Mouse (Mus musculus) embryonic facial prominence, embryonic 15.5 days (tissue): Measurements from ENCODE around the gene Zfp426. TPM values are rescaled to one million over a fixed set of nuclear protein-coding genes. Genes with fewer than 3 reads are reported as not detected.

Experiments
- ATAC-seq: fragments of 200-750 bp; cut with Nextera tagmentation; 2 replicates; pipeline ENCODE4 v1.8.0; 2017; ENCODE audit warnings: low read depth, moderate TSS enrichment; ENCODE audit not compliant: insufficient number of reproducible peaks, low FRiP score, low TSS enrichment
- H3K27ac ChIP-seq: fragments of 300-500 bp; sonication (generic); replicated peaks from 2 replicates; pipeline ENCODE4 v1.5.1; 2015; ENCODE audit warnings: mild to moderate bottlenecking, inconsistent platforms
- H3K27me3 ChIP-seq: fragments of 300-500 bp; sonication (generic); 2 replicates; pipeline ENCODE4 v1.6.1; 2015; ENCODE audit warnings: inconsistent platforms
- H3K36me3 ChIP-seq: fragments of 300-500 bp; sonication (generic); 2 replicates; pipeline ENCODE4 v1.6.1; 2015; ENCODE audit warnings: mild to moderate bottlenecking, inconsistent platforms
- H3K4me1 ChIP-seq: fragments of 300-500 bp; sonication (generic); 2 replicates; pipeline ENCODE4 v1.6.1; 2015; ENCODE audit warnings: inconsistent platforms
- H3K4me2 ChIP-seq: fragments of 300-500 bp; sonication (generic); replicated peaks from 2 replicates; pipeline ENCODE4 v1.6.1; 2015; ENCODE audit warnings: mild to moderate bottlenecking, inconsistent platforms
- H3K4me3 ChIP-seq: fragments of 300-500 bp; sonication (generic); replicated peaks from 2 replicates; pipeline ENCODE4 v1.5.1; 2015; ENCODE audit warnings: mild to moderate bottlenecking, inconsistent platforms
- H3K9ac ChIP-seq: fragments of 300-500 bp; sonication (generic); 2 replicates; pipeline ENCODE4 v1.6.1; 2015; ENCODE audit warnings: inconsistent platforms
- H3K9me3 ChIP-seq: fragments of 300-500 bp; sonication (generic); replicated peaks from 2 replicates; pipeline ENCODE4 v1.6.1; 2016; ENCODE audit warnings: inconsistent platforms
- WGBS: fragments of 180-500 bp; shearing (Covaris S2); methylation state at CpG from one replicate; pipeline ENCODE4 v1.1.7; 2015; 5-methylcytosine and 5-hydroxymethylcytosine counted together
- polyA plus RNA-seq: library from polyadenylated mRNA; unstranded; fragments of >200 nt; fragmentation: Nextera tagmentation; extraction: Ambion mirVana; gene quantifications from 2 replicates; pipeline ENCODE4 v1.2.1, GENCODE M21; 2015

The Zfp426 gene
- polyA plus RNA-seq, 1 experiment from 2014 or later = 21.1 TPM

DNA sequence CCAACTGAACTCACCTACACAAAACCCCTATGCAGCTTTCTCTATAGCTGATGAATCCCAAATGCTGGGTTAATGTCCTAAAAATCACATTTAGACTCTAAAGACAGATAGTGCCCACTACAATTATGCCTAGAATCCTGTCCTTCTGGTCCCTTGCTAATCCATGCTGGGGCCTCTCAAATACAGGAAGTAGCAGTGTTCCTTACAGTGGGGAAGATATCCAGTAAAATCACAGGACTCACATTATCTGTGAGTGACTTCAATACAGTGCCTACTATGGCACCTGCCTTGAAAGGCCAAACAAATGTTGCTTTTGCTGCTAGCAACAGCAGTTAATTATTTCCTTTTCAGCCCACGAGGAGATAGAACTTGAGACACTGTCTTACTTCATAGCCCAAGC lies 17.8 kb upstream of the Zfp426 start:
- H3K9ac ChIP-seq = no peak overlapping the region
- no peaks in the 10 kb centered on the region for H3K9me3 ChIP-seq
- no peaks in the 10 kb centered on the region for H3K27me3 ChIP-seq
- peaks cover 13% of the 10 kb centered on the region for H3K4me1 ChIP-seq
- no peak overlapping the region for H3K4me3 ChIP-seq
- 41% methylated on average over 1 of the region's 1 CpGs for WGBS
- ATAC-seq = no peak
- H3K36me3 ChIP-seq = peaks cover 56% of the 10 kb centered on the region
- no peak overlapping the region for H3K4me2 ChIP-seq
- no peak overlapping the region for H3K27ac ChIP-seq

DNA sequence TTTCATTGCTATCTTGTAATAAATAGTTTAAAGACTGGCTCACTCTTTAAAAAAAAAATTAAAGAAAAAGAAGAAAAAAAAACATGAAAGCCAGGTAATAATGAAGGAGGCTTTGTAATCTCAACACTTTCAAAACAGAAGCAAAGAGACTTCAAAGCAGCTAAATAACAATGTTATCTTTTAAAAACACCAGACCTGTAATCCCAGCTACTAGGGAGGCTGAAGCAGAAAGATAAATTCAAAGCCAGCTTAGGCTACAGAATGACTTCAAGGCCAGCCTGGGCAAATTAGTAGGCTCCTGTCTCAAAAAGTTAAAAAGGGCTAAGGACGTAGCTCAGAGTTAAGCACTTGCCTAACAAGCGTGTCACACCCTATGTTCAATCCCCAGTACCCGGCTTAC lies 17.1 kb upstream of the Zfp426 start:
- Histone ChIP-seq H3K27ac (no peak overlapping the region), H3K4me3 (no peak overlapping the region), H3K27me3 (no peaks in the 10 kb centered on the region), H3K4me1 (peaks cover 8% of the 10 kb centered on the region), H3K9ac (no peak overlapping the region), H3K9me3 (no peaks in the 10 kb centered on the region), H3K4me2 (no peak overlapping the region), H3K36me3 (peaks cover 56% of the 10 kb centered on the region)
- no peak for ATAC-seq
- WGBS = 79% methylated on average over 3 of the region's 3 CpGs

DNA sequence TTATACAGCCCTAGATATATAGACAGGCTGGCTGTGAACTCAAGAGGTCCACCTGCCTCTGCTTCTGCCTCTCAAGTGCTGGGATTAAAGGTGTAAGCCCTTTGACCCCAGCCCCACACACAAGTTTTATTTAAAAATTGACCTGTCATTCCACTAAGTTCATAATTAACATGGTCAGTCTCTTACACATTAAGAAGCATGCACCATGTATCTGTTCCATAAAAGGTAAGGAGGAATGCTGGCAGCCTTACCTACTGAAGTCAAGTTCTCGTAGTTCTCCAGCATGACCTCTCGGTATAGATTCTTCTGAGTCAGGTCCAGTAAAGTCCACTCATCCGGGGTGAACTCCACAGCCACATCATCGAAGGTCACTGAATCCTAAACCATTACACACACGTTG lies 12.3 kb upstream of the Zfp426 start:
- no peak for ATAC-seq
- Histone ChIP-seq H3K4me2 (no peak overlapping the region), H3K9me3 (no peaks in the 10 kb centered on the region), H3K27ac (no peak overlapping the region), H3K4me3 (no peak overlapping the region), H3K9ac (no peak overlapping the region), H3K36me3 (peaks cover 78% of the 10 kb centered on the region), H3K4me1 (no peaks in the 10 kb centered on the region), H3K27me3 (no peaks in the 10 kb centered on the region)
- WGBS = 87% methylated on average over 5 of the region's 5 CpGs

DNA sequence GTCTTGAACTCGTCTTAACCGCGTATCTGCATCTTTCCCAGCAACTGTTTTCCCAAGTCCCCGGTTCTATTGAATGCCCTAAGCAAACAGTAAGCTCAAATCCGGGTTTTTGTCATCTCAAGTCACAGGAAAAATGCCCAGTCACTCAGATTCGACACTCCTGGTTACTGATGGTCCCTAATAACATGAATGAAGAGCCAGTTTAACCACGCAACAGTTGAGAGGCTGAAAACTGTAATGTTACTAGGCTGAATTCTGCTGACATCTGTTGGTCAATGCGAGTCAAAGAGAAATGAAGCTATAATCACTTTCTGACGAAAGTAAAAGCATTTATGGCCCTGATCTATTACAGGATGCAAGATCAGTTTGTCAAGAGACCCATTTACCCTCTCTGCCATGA lies 735 bp upstream of the Zfp426 start:
- Histone ChIP-seq H3K9ac (peak overlapping the region; percentile 72), H3K27ac (peak overlapping the region; percentile 96), H3K4me3 (peak overlapping the region; percentile 80), H3K9me3 (no peaks in the 10 kb centered on the region), H3K4me2 (peak overlapping the region; percentile 61), H3K27me3 (no peaks in the 10 kb centered on the region), H3K36me3 (peaks cover 22% of the 10 kb centered on the region), H3K4me1 (peaks cover 27% of the 10 kb centered on the region)
- 5% methylated on average over 9 of the region's 9 CpGs for WGBS
- ATAC-seq = no peak

DNA sequence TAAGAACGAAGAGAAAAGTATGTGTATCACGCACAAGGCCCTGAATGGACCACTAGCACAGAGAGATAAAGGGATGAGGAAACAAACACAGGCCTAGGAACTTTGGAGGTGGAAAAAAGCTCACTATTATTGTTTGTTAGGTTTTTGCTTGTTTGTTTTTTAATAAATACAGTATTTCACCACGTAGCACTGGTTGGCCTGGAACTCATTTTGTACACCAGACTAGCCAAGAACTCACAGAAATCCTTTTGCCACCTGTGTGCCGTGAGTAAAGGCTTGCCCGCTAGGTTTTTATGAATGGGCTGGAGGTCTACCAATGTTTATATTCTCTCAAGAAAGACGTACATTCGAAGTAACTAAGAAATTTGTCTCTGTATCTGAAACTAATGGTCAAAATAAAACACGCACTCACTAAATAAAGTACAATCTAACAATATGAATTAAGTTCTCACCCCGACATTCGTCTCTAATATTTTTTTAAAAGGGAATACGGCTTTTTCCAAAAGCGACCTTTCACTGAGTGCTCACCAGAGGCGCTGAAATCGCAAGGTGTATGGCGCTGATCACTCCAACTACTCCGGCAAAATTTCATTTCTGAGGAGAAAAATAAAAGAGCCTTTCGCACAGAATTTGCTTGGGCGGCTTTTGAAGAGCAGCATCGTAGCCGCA lies 554 bp downstream of the Zfp426 start:
- peak overlapping the region; percentile 72 for H3K9ac ChIP-seq
- H3K9me3 ChIP-seq = no peaks in the 10 kb centered on the region
- 10% methylated on average over 20 of the region's 20 CpGs for whole genome bisulfite sequencing

DNA sequence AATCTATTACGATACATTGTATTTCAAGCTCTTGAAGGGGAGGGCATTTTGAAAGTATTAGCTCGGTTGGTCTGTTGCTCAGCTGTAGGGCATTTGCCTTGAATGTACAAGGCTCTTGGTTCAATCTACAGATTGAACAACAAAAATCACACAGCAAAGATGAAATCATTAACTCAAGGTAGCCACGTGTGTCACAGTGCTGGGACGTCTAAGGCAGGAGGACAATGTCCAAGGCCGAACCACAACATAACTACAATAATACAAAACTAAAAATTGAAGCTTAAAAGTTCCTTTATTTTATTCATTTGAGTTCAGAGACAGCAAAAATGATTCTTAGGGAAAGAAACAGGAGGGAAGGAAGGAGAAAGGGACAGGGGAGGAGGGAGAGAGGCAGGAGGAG lies 3.0 kb downstream of the Zfp426 start:
- H3K4me3 ChIP-seq = no peak overlapping the region
- WGBS = 93% methylated on average over 5 of the region's 5 CpGs
- no peak overlapping the region for H3K9ac ChIP-seq
- peaks cover 23% of the 10 kb centered on the region for H3K36me3 ChIP-seq
- peaks cover 27% of the 10 kb centered on the region for H3K4me1 ChIP-seq
- H3K9me3 ChIP-seq = no peaks in the 10 kb centered on the region
- H3K4me2 ChIP-seq = no peak overlapping the region
- no peak overlapping the region for H3K27ac ChIP-seq
- no peak for ATAC-seq
- H3K27me3 ChIP-seq = no peaks in the 10 kb centered on the region

More for the DNA sequence above, 554 bp downstream of the Zfp426 start:
- ATAC-seq = no peak
- Histone ChIP-seq H3K27ac (peak overlapping the region; percentile 96), H3K36me3 (peaks cover 10% of the 10 kb centered on the region; the same call in 1 of the 2 replicates), H3K4me1 (peaks cover 27% of the 10 kb centered on the region), H3K27me3 (no peaks in the 10 kb centered on the region), H3K4me2 (peak overlapping the region; percentile 61), H3K4me3 (peak overlapping the region; percentile 80)

DNA sequence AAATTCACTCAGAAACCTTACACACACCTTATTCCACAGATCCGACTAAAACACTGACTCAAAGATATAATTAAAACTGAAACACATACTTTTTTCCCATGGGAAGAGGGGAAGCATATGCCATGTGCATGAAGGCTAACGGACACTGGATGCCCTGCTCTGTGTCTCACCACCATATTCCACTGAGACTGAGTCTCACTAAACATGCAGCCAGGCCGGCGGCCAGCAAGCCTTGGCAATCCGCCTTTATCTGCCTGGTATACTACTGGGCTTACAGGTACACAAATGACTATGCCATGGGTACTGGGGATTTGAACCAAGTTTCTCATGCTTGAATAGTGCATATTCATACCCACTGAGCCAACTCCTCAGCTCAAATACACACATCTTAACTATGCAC lies 13.2 kb downstream of the Zfp426 start:
- Histone ChIP-seq H3K9ac (no peak overlapping the region), H3K27ac (no peak overlapping the region), H3K27me3 (no peaks in the 10 kb centered on the region), H3K4me1 (no peaks in the 10 kb centered on the region), H3K4me3 (no peak overlapping the region), H3K36me3 (peaks cover 55% of the 10 kb centered on the region), H3K9me3 (no peaks in the 10 kb centered on the region), H3K4me2 (no peak overlapping the region)
- ATAC-seq = no peak
- WGBS = 93% methylated on average over 5 of the region's 5 CpGs

DNA sequence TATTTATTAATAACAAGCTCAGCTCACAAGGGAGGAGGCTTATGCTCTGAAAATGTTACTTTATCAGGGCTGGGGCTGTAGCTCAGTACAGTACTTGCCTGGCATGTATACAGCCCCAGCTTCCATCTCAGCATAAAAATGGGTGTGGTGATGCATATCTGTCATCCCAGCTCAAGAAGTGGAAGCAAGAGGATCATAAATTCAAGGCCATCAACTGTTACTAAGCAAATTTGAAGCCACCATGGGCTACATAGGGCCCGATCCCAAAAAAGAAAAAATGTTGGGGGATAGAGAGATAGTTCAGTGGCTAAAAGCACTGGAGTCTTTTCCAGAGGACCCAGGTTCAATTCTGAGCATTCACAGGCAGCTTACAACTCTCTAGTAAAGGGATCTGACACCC lies 15.9 kb downstream of the Zfp426 start:
- WGBS = 85% methylated on average over 1 of the region's 1 CpGs
- Histone ChIP-seq H3K4me3 (no peak overlapping the region), H3K27ac (no peak overlapping the region), H3K27me3 (no peaks in the 10 kb centered on the region), H3K9me3 (no peaks in the 10 kb centered on the region), H3K4me1 (no peaks in the 10 kb centered on the region), H3K9ac (no peak overlapping the region), H3K36me3 (peaks cover 64% of the 10 kb centered on the region), H3K4me2 (no peak overlapping the region)
- no peak for ATAC-seq

DNA sequence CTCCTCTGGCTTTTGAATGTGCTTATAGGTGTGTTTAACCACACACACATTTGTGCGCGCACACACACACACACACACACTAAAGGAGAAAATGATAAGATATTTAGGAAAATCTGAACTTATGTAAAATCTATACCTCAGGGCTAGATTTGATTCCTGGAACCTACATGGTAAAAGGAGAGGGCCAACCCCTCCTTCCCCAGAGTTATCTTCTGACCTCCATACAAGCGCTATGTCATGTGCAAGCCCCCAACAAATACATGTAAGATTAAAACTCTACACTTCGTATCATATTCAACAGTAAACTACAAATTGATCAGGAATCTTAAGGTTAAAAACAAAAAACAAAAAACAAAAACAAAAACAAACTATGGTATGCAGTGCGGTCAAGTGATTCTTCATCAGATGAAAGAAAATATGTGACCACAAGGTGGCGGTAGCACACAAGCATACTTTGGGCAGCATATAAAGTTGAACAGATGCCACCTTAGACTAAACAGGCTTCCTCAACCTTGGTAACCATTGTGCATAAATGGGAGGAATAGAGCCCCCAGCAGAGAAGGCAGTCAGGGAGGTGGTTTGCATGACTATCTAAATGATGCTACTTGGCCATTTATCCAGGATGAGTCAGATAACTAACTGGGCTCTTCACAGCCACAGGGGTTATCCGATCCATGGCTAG lies 25.6 kb downstream of the Zfp426 start:
- Histone ChIP-seq H3K36me3 (peaks cover 33% of the 10 kb centered on the region), H3K4me3 (no peak overlapping the region), H3K9me3 (peaks cover 12% of the 10 kb centered on the region; the same call in 1 of the 2 replicates), H3K4me2 (no peak overlapping the region), H3K27ac (no peak overlapping the region), H3K4me1 (no peaks in the 10 kb centered on the region), H3K9ac (no peak overlapping the region), H3K27me3 (no peaks in the 10 kb centered on the region)
- ATAC-seq = no peak
- 56% methylated on average over 7 of the region's 7 CpGs for WGBS

DNA sequence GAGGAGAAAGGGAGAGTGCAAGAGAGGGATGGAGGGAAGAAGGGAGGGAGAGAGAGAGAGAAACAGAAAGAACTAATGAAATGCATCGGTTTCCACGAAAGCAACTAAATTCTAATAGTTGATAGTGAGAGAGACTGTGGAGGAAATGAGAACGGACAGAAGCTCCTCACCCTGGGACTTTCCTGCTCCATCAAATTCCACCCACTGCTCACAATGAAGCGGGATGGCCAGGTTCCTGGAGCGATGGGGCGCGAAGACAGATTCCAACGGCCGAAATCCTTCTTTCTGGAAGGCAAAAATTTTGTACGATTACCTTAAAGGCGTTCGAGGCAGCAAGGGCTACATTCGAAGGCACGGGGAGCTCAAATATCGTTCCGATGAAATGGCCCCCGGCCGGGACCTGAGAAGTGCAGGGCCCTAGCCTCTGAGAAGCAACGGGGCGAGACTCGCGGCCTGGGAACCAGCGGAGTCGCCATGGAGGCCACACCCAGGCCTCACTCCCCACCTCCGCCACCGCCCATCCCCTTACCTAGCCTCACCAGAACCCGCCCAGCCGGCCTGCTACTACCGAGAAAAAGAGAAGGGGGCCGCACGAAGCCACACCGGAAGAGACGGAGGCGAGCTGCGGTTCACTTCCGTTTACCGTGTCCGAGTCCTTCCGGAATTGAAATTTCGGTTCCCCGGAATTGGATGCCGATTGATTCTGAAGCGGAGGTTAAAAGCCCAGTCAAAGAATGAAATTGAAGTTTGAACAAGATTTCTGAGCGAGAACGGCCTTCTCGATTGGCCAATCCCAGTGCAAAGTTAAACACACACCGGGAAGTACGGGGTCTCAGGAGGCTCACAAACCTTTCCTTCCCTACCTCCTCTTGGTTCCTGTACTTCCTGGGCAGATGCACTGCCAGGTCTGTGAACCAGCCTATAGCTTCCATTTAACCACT lies 32.9 kb downstream of the Zfp426 start, which contains the start of gene Zfp26:
Gene Zfp26, minus strand, starts transcription at position 786 of the 941 bp plus-strand sequence.
- Histone ChIP-seq H3K4me1 (peaks cover 14% of the 10 kb centered on the region), H3K9ac (peak within 1 kb of the TSS; percentile 77), H3K4me2 (peak within 1 kb of the TSS; percentile 68), H3K4me3 (peak within 1 kb of the TSS; percentile 87), H3K9me3 (no peaks in the 10 kb centered on the region), H3K27me3 (no peaks in the 10 kb centered on the region), H3K27ac (peak within 1 kb of the TSS; percentile 92), H3K36me3 (peaks cover 24% of the 10 kb centered on the region)
- WGBS = under 1% methylated on average over 48 of the region's 48 CpGs
- ATAC-seq = peak; percentile 87

DNA sequence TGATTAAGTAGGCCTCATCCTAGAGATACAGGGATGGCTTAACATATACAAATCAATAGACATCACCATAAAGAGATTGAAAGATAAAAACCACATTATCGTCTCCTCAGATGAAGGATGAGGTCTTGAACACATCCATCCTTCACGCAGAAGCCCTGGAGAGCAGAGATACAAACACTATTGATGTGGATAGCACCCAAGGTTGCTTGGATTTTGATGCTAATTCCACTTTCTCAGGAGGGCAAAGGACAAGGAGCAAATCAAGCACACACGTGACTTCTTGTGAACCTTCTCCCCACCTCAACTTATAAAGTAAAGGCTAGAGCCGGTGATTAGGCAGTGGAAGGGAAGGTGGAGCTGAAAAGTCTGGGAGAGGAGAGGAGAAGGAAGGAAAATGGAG lies 38.9 kb downstream of the Zfp426 start:
- no peaks in the 10 kb centered on the region for H3K9me3 ChIP-seq
- no peaks in the 10 kb centered on the region for H3K27me3 ChIP-seq
- H3K4me2 ChIP-seq = no peak overlapping the region
- H3K4me1 ChIP-seq = peaks cover 8% of the 10 kb centered on the region
- no peak overlapping the region for H3K27ac ChIP-seq
- no peak overlapping the region for H3K9ac ChIP-seq
- no peak for ATAC-seq
- H3K36me3 ChIP-seq = peaks cover 48% of the 10 kb centered on the region
- no peak overlapping the region for H3K4me3 ChIP-seq
- WGBS = 90% methylated on average over 4 of the region's 4 CpGs
